Mouse (Mus musculus) kidney, adult 2 months (tissue): ENCODE data around the gene Cep170b. TPM values are rescaled to one million over a fixed set of nuclear protein-coding genes. Genes with fewer than 3 reads are reported as not detected.

Source experiments
- DNase-seq: peaks from one replicate; pipeline ENCODE4 v3.0.0; 2021
- H3K27ac ChIP-seq: fragments of 200-500 bp; 2 replicates; pipeline ENCODE4 v1.5.1; 2012; ENCODE audit warnings: low read depth, low read length, control low read depth, inconsistent platforms; ENCODE audit not compliant: insufficient read depth
- H3K27me3 ChIP-seq: fragments of 200-500 bp; replicated peaks from 2 replicates; pipeline ENCODE4 v1.6.1; 2012; ENCODE audit warnings: mild to moderate bottlenecking, moderate library complexity, low read length, inconsistent platforms; ENCODE audit not compliant: control insufficient read depth, insufficient read depth
- H3K36me3 ChIP-seq: fragments of 200-500 bp; 2 replicates; pipeline ENCODE4 v1.6.1; 2012; ENCODE audit warnings: mild to moderate bottlenecking, moderate library complexity, low read length, inconsistent platforms; ENCODE audit not compliant: control insufficient read depth, insufficient read depth
- H3K4me1 ChIP-seq: fragments of 200-500 bp; 2 replicates; pipeline ENCODE4 v1.6.1; 2011; ENCODE audit warnings: low read length; ENCODE audit not compliant: control insufficient read depth, insufficient read depth
- H3K4me3 ChIP-seq: fragments of 200-500 bp; 2 replicates; pipeline ENCODE4 v1.5.1; 2011; ENCODE audit warnings: mild to moderate bottlenecking, low read depth, low read length, control low read depth; ENCODE audit not compliant: insufficient read depth
- CTCF ChIP-seq: fragments of 200-500 bp; conservative IDR thresholded peaks from 2 replicates; pipeline ENCODE4 v1.5.1; 2011; ENCODE audit warnings: low read depth, mild to moderate bottlenecking, control low read depth, low read length, moderate library complexity, mixed read lengths; ENCODE audit not compliant: insufficient read depth, insufficient read length
- POLR2A ChIP-seq: fragments of 200-500 bp; IDR thresholded peaks from one replicate; pipeline ENCODE4 v1.6.1; 2011; ENCODE audit warnings: low read depth, low read length, control low read depth
- WGBS: fragments of 180-500 bp; shearing (Covaris S2); methylation state at CpG from one replicate; pipeline ENCODE4 v1.1.7; 2018; 5-methylcytosine and 5-hydroxymethylcytosine counted together
- polyA plus RNA-seq: library from polyadenylated mRNA; depleted of rRNA; stranded (reverse); fragments of >200 nt; gene quantifications from 2 replicates; pipeline ENCODE4 v1.2.3, GENCODE M21; 2012

The Cep170b gene
- polyA plus RNA-seq, 1 experiment = 63.4 TPM

DNA sequence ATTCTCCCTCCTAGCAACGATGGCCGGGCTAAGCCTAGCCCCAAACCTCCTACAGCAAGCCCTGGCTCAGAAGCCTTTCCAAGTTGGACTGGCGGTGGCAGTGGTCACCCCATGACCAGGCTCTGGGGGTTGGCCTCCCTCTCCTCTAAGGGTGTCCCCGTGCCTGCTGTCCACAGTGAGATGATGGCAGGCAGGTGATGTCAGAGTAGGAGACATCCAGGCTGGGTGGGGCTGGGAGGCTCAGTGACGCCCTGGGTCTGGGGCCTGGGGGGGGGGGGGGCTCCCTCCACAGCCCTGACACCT lies 2.7 kb downstream of the Cep170b start:
- TF ChIP-seq CTCF (no peak), POLR2A (no peak)
- Histone ChIP-seq H3K27me3 (no peaks in the 10 kb centered on the region), H3K4me1 (peaks cover 22% of the 10 kb centered on the region; the same call in 1 of the 2 replicates), H3K36me3 (no peaks in the 10 kb centered on the region), H3K4me3 (peak overlapping the region; percentile 85), H3K27ac (peak overlapping the region; percentile 36)
- DNase-seq = no peak
- 15% methylated on average over 5 of the region's 5 CpGs for WGBS

DNA sequence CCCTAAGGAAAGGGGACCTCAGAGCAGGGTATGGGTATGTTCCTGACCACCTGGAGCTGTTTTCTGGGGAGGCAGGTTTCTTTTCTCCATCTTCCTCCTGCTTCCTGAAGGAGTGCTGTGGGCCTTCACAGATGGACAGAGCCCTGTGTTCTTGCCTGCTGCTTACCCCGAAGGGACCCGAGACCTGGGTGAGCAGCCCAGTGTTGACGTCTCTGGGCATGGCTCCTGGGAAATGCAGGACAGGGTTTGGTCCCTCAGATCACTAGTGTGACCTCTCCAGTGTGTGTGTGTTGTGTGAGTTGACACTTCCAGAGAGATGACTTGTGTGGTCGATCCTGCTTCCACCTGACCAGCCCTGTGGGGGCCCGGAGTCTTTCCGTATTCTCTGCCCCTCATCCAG lies 3.2 kb downstream of the Cep170b start:
- TF ChIP-seq POLR2A (no peak), CTCF (no peak)
- no peak overlapping the region for H3K27ac ChIP-seq
- H3K4me1 ChIP-seq = peaks cover 22% of the 10 kb centered on the region; the same call in 1 of the 2 replicates
- H3K36me3 ChIP-seq = no peaks in the 10 kb centered on the region
- H3K27me3 ChIP-seq = no peaks in the 10 kb centered on the region
- 70% methylated on average over 6 of the region's 6 CpGs for WGBS
- peak overlapping the region; percentile 85; the same call in 1 of the 2 replicates for H3K4me3 ChIP-seq
- DNase-seq = no peak

DNA sequence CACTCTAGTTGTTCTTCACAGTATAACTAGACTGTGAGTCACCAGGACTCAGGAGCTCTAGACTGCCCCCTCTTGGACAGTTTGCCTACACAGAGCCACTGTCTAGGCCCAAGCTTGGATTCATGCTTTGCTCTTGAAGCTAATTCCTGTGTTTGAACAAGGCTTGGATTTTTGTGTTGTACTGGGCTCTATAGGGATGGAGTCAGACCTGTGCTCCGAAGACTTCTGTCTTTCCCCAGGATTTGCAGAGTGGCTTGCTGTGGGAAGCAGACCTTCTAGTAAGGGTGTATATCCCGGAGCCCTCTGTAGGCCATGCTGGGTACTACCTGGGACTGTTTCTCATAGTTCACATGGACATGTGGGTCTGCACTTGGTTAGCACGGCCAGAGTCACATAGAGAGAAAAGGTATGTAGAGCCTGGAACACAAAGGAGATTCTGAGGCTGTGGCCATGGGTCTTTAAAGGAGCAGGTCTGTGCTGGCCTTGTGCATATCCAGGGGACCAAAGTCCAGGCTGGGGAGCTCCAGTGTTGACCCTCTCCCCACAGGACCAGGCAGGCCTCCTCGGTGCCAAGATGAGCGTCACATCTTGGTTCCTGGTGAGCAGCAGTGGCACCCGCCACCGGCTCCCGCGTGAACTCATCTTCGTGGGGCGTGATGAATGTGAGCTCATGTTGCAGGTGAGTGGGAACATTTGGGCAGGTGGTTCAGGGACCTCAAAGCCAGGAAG lies 4.0 kb downstream of the Cep170b start:
- Histone ChIP-seq H3K27me3 (no peaks in the 10 kb centered on the region), H3K27ac (no peak overlapping the region), H3K4me1 (peaks cover 14% of the 10 kb centered on the region; the same call in 1 of the 2 replicates), H3K36me3 (no peaks in the 10 kb centered on the region), H3K4me3 (no peak overlapping the region)
- WGBS = 48% methylated on average over 11 of the region's 11 CpGs
- TF ChIP-seq POLR2A (no peak), CTCF (peak; percentile 49)
- DNase-seq = peak; percentile 84

DNA sequence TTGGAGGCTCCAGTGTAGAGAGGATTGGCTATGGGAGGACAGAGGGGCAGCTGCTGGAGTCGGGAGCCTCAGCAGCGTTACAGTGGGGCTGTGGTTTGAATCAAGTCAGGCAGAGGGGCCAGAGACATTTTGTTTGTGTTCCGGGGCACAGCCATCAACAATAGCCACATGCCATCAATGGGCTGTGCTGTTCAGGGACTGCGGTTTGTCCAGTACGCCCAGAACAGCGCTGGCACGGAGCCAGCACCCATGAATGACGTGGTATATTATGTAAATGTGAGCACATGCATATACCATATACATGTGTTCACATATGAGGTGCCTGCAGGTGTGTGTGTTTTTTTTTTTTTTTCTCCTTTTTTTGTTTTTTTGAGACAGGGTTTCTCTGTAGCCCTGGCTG lies 7.5 kb downstream of the Cep170b start:
- no peaks in the 10 kb centered on the region for H3K27me3 ChIP-seq
- no peaks in the 10 kb centered on the region for H3K36me3 ChIP-seq
- H3K4me1 ChIP-seq = peaks cover 6% of the 10 kb centered on the region; the same call in 1 of the 2 replicates
- no peak overlapping the region for H3K27ac ChIP-seq
- WGBS = 69% methylated on average over 8 of the region's 8 CpGs
- no peak for TF ChIP-seq CTCF
- no peak for TF ChIP-seq POLR2A
- DNase-seq = no peak
- no peak overlapping the region for H3K4me3 ChIP-seq

DNA sequence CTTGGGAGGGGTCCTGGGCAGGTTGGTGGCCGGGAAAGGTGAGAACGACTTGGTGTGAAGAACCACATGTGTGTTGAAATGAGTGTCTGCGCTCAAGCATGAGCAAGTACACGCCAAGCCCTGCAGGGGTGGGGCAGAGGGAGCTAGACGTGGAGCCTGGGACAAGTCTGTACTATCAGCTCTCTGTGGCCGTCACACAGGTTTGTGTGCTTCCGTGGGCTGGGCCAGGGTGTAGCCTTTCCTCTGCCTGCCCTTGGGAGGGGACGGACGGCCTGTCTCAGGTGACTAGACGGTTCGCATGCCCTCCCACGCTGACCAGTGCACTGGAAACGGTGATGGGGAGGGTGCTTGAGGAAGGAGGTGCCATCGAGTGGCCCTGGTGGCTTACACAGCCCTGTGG lies 10.6 kb downstream of the Cep170b start:
- DNase-seq = no peak
- H3K4me3 ChIP-seq = no peak overlapping the region
- no peaks in the 10 kb centered on the region for H3K36me3 ChIP-seq
- no peak for TF ChIP-seq CTCF
- no peak for TF ChIP-seq POLR2A
- WGBS = 54% methylated on average over 14 of the region's 14 CpGs
- H3K4me1 ChIP-seq = no peaks in the 10 kb centered on the region; the same call in 1 of the 2 replicates
- no peak overlapping the region for H3K27ac ChIP-seq
- H3K27me3 ChIP-seq = no peaks in the 10 kb centered on the region

DNA sequence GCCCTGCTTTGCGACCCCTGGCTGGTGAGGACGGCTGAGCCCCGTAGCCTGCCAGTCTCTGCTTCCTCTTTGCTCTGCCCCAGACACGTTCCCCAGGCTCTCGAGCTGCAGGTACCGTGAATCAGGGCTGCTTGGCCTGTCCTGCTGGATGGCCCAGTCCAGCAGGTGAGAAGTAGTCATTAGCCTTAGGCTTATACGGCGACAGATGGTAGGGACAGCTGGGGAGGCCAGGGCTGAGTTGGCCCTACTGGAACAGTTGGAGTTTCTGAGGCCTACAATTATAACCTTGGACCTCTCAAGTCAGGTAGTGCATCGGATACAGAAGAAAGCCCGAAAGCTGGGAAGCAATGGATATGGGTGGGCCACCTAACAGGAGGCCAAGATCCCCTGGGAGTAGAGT lies 12.3 kb downstream of the Cep170b start:
- Histone ChIP-seq H3K4me1 (no peaks in the 10 kb centered on the region; the same call in 1 of the 2 replicates), H3K27me3 (no peaks in the 10 kb centered on the region), H3K27ac (no peak overlapping the region), H3K4me3 (no peak overlapping the region), H3K36me3 (peaks cover 7% of the 10 kb centered on the region)
- 80% methylated on average over 10 of the region's 10 CpGs for WGBS
- no peak for DNase-seq
- TF ChIP-seq CTCF = no peak
- TF ChIP-seq POLR2A = no peak

DNA sequence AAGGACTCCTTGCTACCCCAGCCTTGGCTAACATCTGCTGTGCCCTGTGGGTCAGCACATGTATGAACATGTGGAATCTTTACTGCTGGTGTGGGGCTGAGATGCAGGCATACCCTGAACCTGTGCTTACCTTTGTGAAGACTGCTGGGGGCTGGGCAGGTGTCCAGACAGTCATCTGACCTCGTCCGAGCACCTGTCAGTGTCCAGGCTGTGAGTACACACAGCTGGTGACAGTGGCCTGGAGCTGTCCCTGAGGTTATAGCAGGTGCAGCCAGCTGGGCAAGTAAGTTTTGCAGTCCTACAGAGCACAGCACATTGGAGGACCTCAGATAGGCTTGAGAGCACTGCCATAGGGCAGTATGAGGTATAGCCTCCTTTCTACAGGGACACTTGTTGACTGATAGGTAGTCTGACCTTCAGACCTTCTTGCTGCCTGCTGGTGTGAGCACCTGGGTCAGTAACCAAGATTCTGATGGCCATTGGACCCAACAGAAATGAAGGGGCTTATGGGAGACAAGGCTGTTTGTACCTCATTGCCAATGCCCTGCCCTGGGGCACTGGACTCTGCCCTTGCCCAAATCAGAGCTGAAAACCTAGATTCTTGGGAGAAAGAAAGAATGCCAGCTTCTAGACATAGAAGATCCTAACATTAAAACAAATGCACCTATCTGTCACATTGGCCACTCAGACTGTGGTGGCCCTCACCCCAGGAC lies 14.0 kb downstream of the Cep170b start:
- TF ChIP-seq CTCF (no peak), POLR2A (no peak)
- DNase-seq = peak; percentile 86
- 43% methylated on average over 2 of the region's 2 CpGs for WGBS
- Histone ChIP-seq H3K4me3 (no peak overlapping the region), H3K36me3 (peaks cover 10% of the 10 kb centered on the region), H3K4me1 (peaks cover 2% of the 10 kb centered on the region; the same call in 1 of the 2 replicates), H3K27me3 (no peaks in the 10 kb centered on the region), H3K27ac (no peak overlapping the region)
